Mouse (Mus musculus): ENCODE data around the gene Znrd1as. TPM values are rescaled to one million over a fixed set of nuclear protein-coding genes. Genes with fewer than 3 reads are reported as not detected.

Znrd1as gene
- polyA plus RNA-seq, 1 experiment from 2014 or later: 7.9 TPM

- 69% methylated on average over 3 of the region's 3 CpGs for WGBS (ENCODE audit: insufficient replicate concordance)
- Histone ChIP-seq H3K9me3 (replicated peaks; ENCODE audit: control insufficient read depth, low read length) (no peaks in the 10 kb centered on the region), H3K4me3 (ENCODE audit: low read depth, low read length) (no peak overlapping the region), H3K4me2 (no peak overlapping the region), H3K27me3 (ENCODE audit: control insufficient read depth, insufficient read depth, low read length) (no peaks in the 10 kb centered on the region), H3K9ac (ENCODE audit: low read depth, low read length) (no peak overlapping the region), H3K36me3 (ENCODE audit: control insufficient read depth, insufficient read depth, low read length) (no peaks in the 10 kb centered on the region), H3K4me1 (ENCODE audit: control insufficient read depth, insufficient read depth, low read length) (no peaks in the 10 kb centered on the region), H3K27ac (ENCODE audit: low read depth, low read length) (no peak overlapping the region)
- no peak for ATAC-seq (replicated peaks; ENCODE audit: insufficient number of reproducible peaks, low FRiP score, low TSS enrichment)
Measured at GRCm38 (mm10) chr17:36995448-36995847, 37.1 kb downstream of the Znrd1as start.

- no peaks in the 10 kb centered on the region for H3K9me3 ChIP-seq (replicated peaks; ENCODE audit: control insufficient read depth, low read length)
- H3K27ac ChIP-seq (ENCODE audit: low read depth, low read length): no peak overlapping the region
- H3K9ac ChIP-seq (ENCODE audit: low read depth, low read length): no peak overlapping the region
- no peak overlapping the region for H3K4me3 ChIP-seq (ENCODE audit: low read depth, low read length)
- H3K4me2 ChIP-seq: no peak overlapping the region
- 25% methylated on average over 7 of the region's 7 CpGs for WGBS (ENCODE audit: insufficient replicate concordance)
- H3K4me1 ChIP-seq (ENCODE audit: control insufficient read depth, insufficient read depth, low read length): no peaks in the 10 kb centered on the region
- no peaks in the 10 kb centered on the region for H3K27me3 ChIP-seq (ENCODE audit: control insufficient read depth, insufficient read depth, low read length)
- H3K36me3 ChIP-seq (ENCODE audit: control insufficient read depth, insufficient read depth, low read length): no peaks in the 10 kb centered on the region
- ATAC-seq (replicated peaks; ENCODE audit: insufficient number of reproducible peaks, low FRiP score, low TSS enrichment): no peak; the same call in 1 of the 2 replicates
Measured at GRCm38 (mm10) chr17:36997033-36997735, 38.8 kb downstream of the Znrd1as start.

GRCm38 (mm10) chr17:36998477-36998876, 40.1 kb downstream of the Znrd1as start:
- no peak for ATAC-seq (replicated peaks; ENCODE audit: insufficient number of reproducible peaks, low FRiP score, low TSS enrichment)
- H3K36me3 ChIP-seq (ENCODE audit: control insufficient read depth, insufficient read depth, low read length): no peaks in the 10 kb centered on the region
- no peaks in the 10 kb centered on the region for H3K9me3 ChIP-seq (replicated peaks; ENCODE audit: control insufficient read depth, low read length)
- no peak overlapping the region for H3K9ac ChIP-seq (ENCODE audit: low read depth, low read length)
- no peak overlapping the region for H3K4me3 ChIP-seq (ENCODE audit: low read depth, low read length)
- no peaks in the 10 kb centered on the region for H3K27me3 ChIP-seq (ENCODE audit: control insufficient read depth, insufficient read depth, low read length)
- H3K4me1 ChIP-seq (ENCODE audit: control insufficient read depth, insufficient read depth, low read length): no peaks in the 10 kb centered on the region
- no peak overlapping the region for H3K27ac ChIP-seq (ENCODE audit: low read depth, low read length)
- H3K4me2 ChIP-seq: no peak overlapping the region
- WGBS (ENCODE audit: insufficient replicate concordance): 65% methylated on average over 2 of the region's 2 CpGs

GRCm38 (mm10) chr17:37000863-37001262, 42.5 kb downstream of the Znrd1as start, which contains the start of gene Zfp57:
Gene Zfp57, plus strand, starts transcription at chr17:37001163.
- Histone ChIP-seq H3K36me3 (ENCODE audit: control insufficient read depth, insufficient read depth, low read length) (no peaks in the 10 kb centered on the region), H3K4me1 (ENCODE audit: control insufficient read depth, insufficient read depth, low read length) (no peaks in the 10 kb centered on the region), H3K9me3 (replicated peaks; ENCODE audit: control insufficient read depth, low read length) (no peaks in the 10 kb centered on the region), H3K4me2 (peak within 1 kb of the TSS; percentile 75), H3K4me3 (ENCODE audit: low read depth, low read length) (no peak within 1 kb of the TSS), H3K9ac (ENCODE audit: low read depth, low read length) (no peak within 1 kb of the TSS), H3K27ac (ENCODE audit: low read depth, low read length) (no peak within 1 kb of the TSS), H3K27me3 (ENCODE audit: control insufficient read depth, insufficient read depth, low read length) (no peaks in the 10 kb centered on the region)
- ATAC-seq (replicated peaks; ENCODE audit: insufficient number of reproducible peaks, low FRiP score, low TSS enrichment): no peak
- WGBS (ENCODE audit: insufficient replicate concordance): 84% methylated on average over 7 of the region's 7 CpGs

GRCm38 (mm10) chr17:37002364-37003330, 44.3 kb downstream of the Znrd1as start:
- peak overlapping the region; percentile 91 for H3K9ac ChIP-seq (ENCODE audit: low read depth, low read length)
- under 1% methylated on average over 49 of the region's 49 CpGs for WGBS (ENCODE audit: insufficient replicate concordance)
- H3K27me3 ChIP-seq (ENCODE audit: control insufficient read depth, insufficient read depth, low read length): no peaks in the 10 kb centered on the region
- H3K36me3 ChIP-seq (ENCODE audit: control insufficient read depth, insufficient read depth, low read length): peaks cover 11% of the 10 kb centered on the region
- peak overlapping the region; percentile 93 for H3K27ac ChIP-seq (ENCODE audit: low read depth, low read length)
- H3K4me3 ChIP-seq (ENCODE audit: low read depth, low read length): peak overlapping the region; percentile 73
- H3K4me2 ChIP-seq: peak overlapping the region; percentile 75
- H3K9me3 ChIP-seq (replicated peaks; ENCODE audit: control insufficient read depth, low read length): no peaks in the 10 kb centered on the region
- H3K4me1 ChIP-seq (ENCODE audit: control insufficient read depth, insufficient read depth, low read length): no peaks in the 10 kb centered on the region
- ATAC-seq (replicated peaks; ENCODE audit: insufficient number of reproducible peaks, low FRiP score, low TSS enrichment): peak; percentile 83

GRCm38 (mm10) chr17:37003366-37003765, 45.0 kb downstream of the Znrd1as start:
- no peaks in the 10 kb centered on the region for H3K9me3 ChIP-seq (replicated peaks; ENCODE audit: control insufficient read depth, low read length)
- H3K4me1 ChIP-seq (ENCODE audit: control insufficient read depth, insufficient read depth, low read length): no peaks in the 10 kb centered on the region
- no peaks in the 10 kb centered on the region for H3K27me3 ChIP-seq (ENCODE audit: control insufficient read depth, insufficient read depth, low read length)
- H3K4me2 ChIP-seq: peak overlapping the region; percentile 75
- WGBS (ENCODE audit: insufficient replicate concordance): 33% methylated on average over 4 of the region's 4 CpGs
- H3K36me3 ChIP-seq (ENCODE audit: control insufficient read depth, insufficient read depth, low read length): peaks cover 11% of the 10 kb centered on the region
- H3K4me3 ChIP-seq (ENCODE audit: low read depth, low read length): peak overlapping the region; percentile 73
- ATAC-seq (replicated peaks; ENCODE audit: insufficient number of reproducible peaks, low FRiP score, low TSS enrichment): no peak
- H3K27ac ChIP-seq (ENCODE audit: low read depth, low read length): 0 out of 2 replicates have a peak overlapping the region, but pooled peaks have one; percentile 93
- peak overlapping the region; percentile 91 for H3K9ac ChIP-seq (ENCODE audit: low read depth, low read length)

- Histone ChIP-seq H3K9ac (ENCODE audit: low read depth, low read length) (no peak overlapping the region), H3K36me3 (ENCODE audit: control insufficient read depth, insufficient read depth, low read length) (peaks cover 17% of the 10 kb centered on the region), H3K27me3 (ENCODE audit: control insufficient read depth, insufficient read depth, low read length) (no peaks in the 10 kb centered on the region), H3K4me1 (ENCODE audit: control insufficient read depth, insufficient read depth, low read length) (no peaks in the 10 kb centered on the region), H3K9me3 (replicated peaks; ENCODE audit: control insufficient read depth, low read length) (no peaks in the 10 kb centered on the region), H3K4me3 (ENCODE audit: low read depth, low read length) (no peak overlapping the region), H3K4me2 (no peak overlapping the region), H3K27ac (ENCODE audit: low read depth, low read length) (no peak overlapping the region)
- ATAC-seq (replicated peaks; ENCODE audit: insufficient number of reproducible peaks, low FRiP score, low TSS enrichment): no peak
- 80% methylated on average over 6 of the region's 6 CpGs for WGBS (ENCODE audit: insufficient replicate concordance)
Measured at GRCm38 (mm10) chr17:37008161-37008560, 49.8 kb downstream of the Znrd1as start.

- no peak for ATAC-seq (replicated peaks; ENCODE audit: insufficient number of reproducible peaks, low FRiP score, low TSS enrichment)
- WGBS (ENCODE audit: insufficient replicate concordance): 89% methylated on average over 17 of the region's 17 CpGs
- H3K36me3 ChIP-seq (ENCODE audit: control insufficient read depth, insufficient read depth, low read length): peaks cover 17% of the 10 kb centered on the region
Measured at GRCm38 (mm10) chr17:37009460-37010042, 51.2 kb downstream of the Znrd1as start.

More at GRCm38 (mm10) chr17:37009460-37010042, 51.2 kb downstream of the Znrd1as start:
- no peaks in the 10 kb centered on the region for H3K9me3 ChIP-seq (replicated peaks; ENCODE audit: control insufficient read depth, low read length)
- H3K4me1 ChIP-seq (ENCODE audit: control insufficient read depth, insufficient read depth, low read length): no peaks in the 10 kb centered on the region
- H3K4me2 ChIP-seq: no peak overlapping the region
- no peak overlapping the region for H3K9ac ChIP-seq (ENCODE audit: low read depth, low read length)
- H3K27ac ChIP-seq (ENCODE audit: low read depth, low read length): no peak overlapping the region
- H3K27me3 ChIP-seq (ENCODE audit: control insufficient read depth, insufficient read depth, low read length): no peaks in the 10 kb centered on the region
- H3K4me3 ChIP-seq (ENCODE audit: low read depth, low read length): no peak overlapping the region

Data from heart, embryonic 11.5 days (tissue).